Mouse (Mus musculus) inflammation-experienced regulatory T-cells, adult 6 months (primary cell): ENCODE results near the gene Lrch3. TPM values are rescaled to one million over a fixed set of nuclear protein-coding genes. Genes with fewer than 3 reads are reported as not detected.
A peak's percentile ranks its signal among the peaks of the same experiment; 100 is the strongest.
"Not testable (repeated sequence)": the region's sequence is repeated elsewhere in the genome, so short reads cannot be mapped to it uniquely, and the experiment has no call there.

Source experiments
- ATAC-seq: one replicate; pipeline ENCODE4 v1.8.0; 2017
- polyA plus RNA-seq, 3 experiments: library from polyadenylated mRNA; unstranded; fragments of 100-300 nt; shearing (Covaris generic); gene quantifications; one replicate each; pipeline ENCODE4 v1.2.1; 2017

The Lrch3 gene
- polyA plus RNA-seq, 3 experiments from 2014 or later: 19.6 to 23.6 (median 21.9) TPM

GRCm38 (mm10) chr16:32915292-32916068, 1.6 kb downstream of the Lrch3 start:
- ATAC-seq: peak; percentile 26

- ATAC-seq: not testable (repeated sequence)
Measured at GRCm38 (mm10) chr16:32926629-32927028, 12.7 kb downstream of the Lrch3 start.

- no peak for ATAC-seq
Measured at GRCm38 (mm10) chr16:32927044-32927443, 13.1 kb downstream of the Lrch3 start.

GRCm38 (mm10) chr16:32929918-32930317, 16.0 kb downstream of the Lrch3 start:
- ATAC-seq: no peak

GRCm38 (mm10) chr16:32934470-32934869, 20.6 kb downstream of the Lrch3 start:
- peak; percentile 28 for ATAC-seq

GRCm38 (mm10) chr16:32935088-32935487, 21.2 kb downstream of the Lrch3 start:
- ATAC-seq: no peak

- no peak for ATAC-seq
Measured at GRCm38 (mm10) chr16:32937358-32937757, 23.5 kb downstream of the Lrch3 start.

GRCm38 (mm10) chr16:32939301-32939700, 25.4 kb downstream of the Lrch3 start:
- ATAC-seq: not testable (repeated sequence)

GRCm38 (mm10) chr16:32939716-32940115, 25.8 kb downstream of the Lrch3 start:
- not testable (repeated sequence) for ATAC-seq

- ATAC-seq: not testable (repeated sequence)
Measured at GRCm38 (mm10) chr16:32941226-32941625, 27.3 kb downstream of the Lrch3 start.

- ATAC-seq: no peak
Measured at GRCm38 (mm10) chr16:32942694-32943093, 28.8 kb downstream of the Lrch3 start.

- ATAC-seq: no peak
Measured at GRCm38 (mm10) chr16:32945379-32945778, 31.5 kb downstream of the Lrch3 start.

- no peak for ATAC-seq
Measured at GRCm38 (mm10) chr16:32948016-32948415, 34.1 kb downstream of the Lrch3 start.

- peak; percentile 32 for ATAC-seq
Measured at GRCm38 (mm10) chr16:32948656-32949055, 34.8 kb downstream of the Lrch3 start.

- ATAC-seq: no peak
Measured at GRCm38 (mm10) chr16:32949281-32949680, 35.4 kb downstream of the Lrch3 start.

- no peak for ATAC-seq
Measured at GRCm38 (mm10) chr16:32951074-32951473, 37.2 kb downstream of the Lrch3 start.

GRCm38 (mm10) chr16:32953806-32954205, 39.9 kb downstream of the Lrch3 start:
- peak; percentile 98 for ATAC-seq

GRCm38 (mm10) chr16:32954304-32954703, 40.4 kb downstream of the Lrch3 start:
- peak; percentile 42 for ATAC-seq

- ATAC-seq: no peak
Measured at GRCm38 (mm10) chr16:32956889-32957288, 43.0 kb downstream of the Lrch3 start.

- ATAC-seq: peak; percentile 88
Measured at GRCm38 (mm10) chr16:32972535-32972934, 58.6 kb downstream of the Lrch3 start.

- ATAC-seq: no peak
Measured at GRCm38 (mm10) chr16:32973047-32973446, 59.1 kb downstream of the Lrch3 start.

- no peak for ATAC-seq
Measured at GRCm38 (mm10) chr16:32980227-32980626, 66.3 kb downstream of the Lrch3 start.

GRCm38 (mm10) chr16:32981405-32981804, 67.5 kb downstream of the Lrch3 start:
- no peak for ATAC-seq

GRCm38 (mm10) chr16:32984631-32985030, 70.7 kb downstream of the Lrch3 start:
- no peak for ATAC-seq

GRCm38 (mm10) chr16:32992158-32992557, 78.3 kb downstream of the Lrch3 start:
- ATAC-seq: no peak
